Mouse (Mus musculus): ENCODE data around the gene Rnf10. TPM values are rescaled to one million over a fixed set of nuclear protein-coding genes. Genes with fewer than 3 reads are reported as not detected.

Gene Rnf10
- 62.6 and 66.5 TPM in 2 replicates for polyA plus RNA-seq (2014; fragmentation: Nextera tagmentation; extraction: Ambion mirVana)

DNA sequence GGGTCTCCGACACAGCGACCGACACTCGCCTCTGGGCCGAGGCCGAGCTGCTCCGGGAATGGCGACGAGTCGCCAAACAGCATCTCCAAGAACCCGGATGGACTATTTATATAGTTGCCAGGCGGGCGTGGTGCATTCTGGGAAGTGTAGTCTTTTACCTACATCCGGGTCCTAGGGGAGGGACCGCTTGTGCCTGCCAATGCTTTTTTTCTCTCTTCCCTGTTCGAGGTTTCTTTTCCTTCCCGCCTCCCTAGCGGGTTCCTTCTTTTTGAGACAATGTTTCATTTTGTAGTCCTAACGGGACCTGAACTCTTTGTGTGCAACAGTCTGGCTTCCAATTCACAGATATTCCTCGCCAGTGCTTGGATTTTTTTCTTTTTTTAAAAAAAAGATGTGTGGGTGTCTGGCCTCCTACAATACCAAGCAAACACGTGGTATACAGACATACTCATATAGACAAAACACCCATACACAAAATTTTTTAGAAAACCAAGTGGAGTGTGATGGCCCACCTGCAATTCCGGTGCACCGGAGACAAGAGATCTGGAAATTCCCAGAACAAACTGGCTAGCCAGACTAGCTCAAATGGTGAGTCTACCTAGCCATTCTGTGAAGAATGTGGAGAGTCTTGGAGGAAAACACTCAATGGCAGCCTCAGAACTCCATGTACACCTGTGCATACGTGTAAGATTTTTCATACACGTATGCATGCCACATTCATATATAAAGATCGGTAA is at the start of gene Rnf10:
Gene Rnf10 (minus strand): TSS at position 87 of the 737 bp plus-strand sequence.
- Histone ChIP-seq H3K27ac (ENCODE audit: low read length) (peak within 1 kb of the TSS; percentile 78), H3K4me3 (ENCODE audit: low read depth, low read length) (peak within 1 kb of the TSS; percentile 100), H3K4me1 (ENCODE audit: control insufficient read depth, insufficient read depth, low read length) (peaks cover 31% of the 10 kb centered on the region), H3K4me2 (replicated peaks; ENCODE audit: low read depth, low read length) (peak within 1 kb of the TSS; percentile 88), H3K36me3 (ENCODE audit: control insufficient read depth, insufficient read depth, low read length) (no peaks in the 10 kb centered on the region; the same call in 1 of the 2 replicates), H3K9me3 (ENCODE audit: control insufficient read depth, low read depth, low read length) (no peaks in the 10 kb centered on the region), H3K27me3 (ENCODE audit: control insufficient read depth, insufficient read depth, low read length) (no peaks in the 10 kb centered on the region), H3K9ac (replicated peaks; ENCODE audit: low read depth, low read length) (peak within 1 kb of the TSS; percentile 95)
- ATAC-seq (ENCODE audit: insufficient number of reproducible peaks, insufficient read depth, low FRiP score, low read depth): peak; percentile 91
- WGBS: 12% methylated on average over 26 of the region's 26 CpGs

GRCm38 (mm10) chr5:115319004-115319940 is 46.6 kb upstream of the Rnf10 start:
- no peaks in the 10 kb centered on the region for H3K9me3 ChIP-seq (ENCODE audit: control insufficient read depth, low read depth, low read length)
- no peaks in the 10 kb centered on the region for H3K27me3 ChIP-seq (ENCODE audit: control insufficient read depth, insufficient read depth, low read length)
- WGBS: under 1% methylated on average over 22 of the region's 22 CpGs
- H3K36me3 ChIP-seq (ENCODE audit: control insufficient read depth, insufficient read depth, low read length): no peaks in the 10 kb centered on the region
- ATAC-seq (ENCODE audit: insufficient number of reproducible peaks, insufficient read depth, low FRiP score, low read depth): peak; percentile 73; the same call in 1 of the 2 replicates
- peak overlapping the region; percentile 27 for H3K4me3 ChIP-seq (ENCODE audit: low read depth, low read length)
- H3K27ac ChIP-seq (ENCODE audit: low read length): peak overlapping the region; percentile 84
- peak overlapping the region; percentile 69 for H3K4me2 ChIP-seq (replicated peaks; ENCODE audit: low read depth, low read length)
- H3K4me1 ChIP-seq (ENCODE audit: control insufficient read depth, insufficient read depth, low read length): peaks cover 25% of the 10 kb centered on the region
- 0 out of 2 replicates have a peak overlapping the region, but pooled peaks have one; percentile 14 for H3K9ac ChIP-seq (replicated peaks; ENCODE audit: low read depth, low read length)

DNA sequence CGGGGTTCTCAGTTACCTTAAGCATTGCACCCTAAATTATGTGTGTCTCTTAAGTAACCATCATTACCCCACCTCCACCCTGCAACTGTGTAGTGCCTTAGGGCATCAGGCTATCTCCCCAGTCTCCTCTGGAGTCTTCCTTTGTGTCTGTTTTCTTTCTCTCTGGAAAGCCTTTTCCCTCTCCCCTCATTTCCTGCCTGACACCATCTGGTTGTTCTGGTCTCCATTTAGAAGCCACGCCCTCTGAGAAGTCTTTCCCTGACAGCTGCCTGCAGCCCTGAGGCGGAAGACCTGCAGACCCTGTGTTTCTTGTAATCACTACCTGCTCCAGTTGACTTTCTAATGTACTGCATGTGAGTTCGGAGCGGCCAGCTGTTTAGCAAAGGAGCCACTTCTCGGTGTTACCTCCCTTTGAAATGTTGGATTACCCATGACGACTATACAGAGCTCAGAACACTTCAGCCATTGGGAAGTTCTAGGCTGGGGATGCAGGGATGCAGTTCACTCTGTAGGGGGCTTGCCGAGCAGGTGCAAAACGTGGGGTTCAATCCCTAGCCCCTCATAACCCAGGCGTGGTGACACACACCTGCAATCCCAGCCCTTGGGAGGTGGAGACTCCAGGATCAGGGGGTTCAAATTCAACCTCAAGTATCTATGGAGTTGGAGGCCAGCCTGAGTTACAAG is 45.1 kb upstream of the Rnf10 start:
- no peak overlapping the region for H3K4me3 ChIP-seq (ENCODE audit: low read depth, low read length)
- H3K36me3 ChIP-seq (ENCODE audit: control insufficient read depth, insufficient read depth, low read length): no peaks in the 10 kb centered on the region
- H3K9ac ChIP-seq (replicated peaks; ENCODE audit: low read depth, low read length): no peak overlapping the region
- H3K4me1 ChIP-seq (ENCODE audit: control insufficient read depth, insufficient read depth, low read length): peaks cover 29% of the 10 kb centered on the region
- no peaks in the 10 kb centered on the region for H3K27me3 ChIP-seq (ENCODE audit: control insufficient read depth, insufficient read depth, low read length)
- H3K27ac ChIP-seq (ENCODE audit: low read length): peak overlapping the region; percentile 92
- no peaks in the 10 kb centered on the region for H3K9me3 ChIP-seq (ENCODE audit: control insufficient read depth, low read depth, low read length)
- ATAC-seq (ENCODE audit: insufficient number of reproducible peaks, insufficient read depth, low FRiP score, low read depth): peak; percentile 54; the same call in 1 of the 2 replicates
- peak overlapping the region; percentile 25 for H3K4me2 ChIP-seq (replicated peaks; ENCODE audit: low read depth, low read length)
- WGBS: 4% methylated on average over 10 of the region's 10 CpGs

DNA sequence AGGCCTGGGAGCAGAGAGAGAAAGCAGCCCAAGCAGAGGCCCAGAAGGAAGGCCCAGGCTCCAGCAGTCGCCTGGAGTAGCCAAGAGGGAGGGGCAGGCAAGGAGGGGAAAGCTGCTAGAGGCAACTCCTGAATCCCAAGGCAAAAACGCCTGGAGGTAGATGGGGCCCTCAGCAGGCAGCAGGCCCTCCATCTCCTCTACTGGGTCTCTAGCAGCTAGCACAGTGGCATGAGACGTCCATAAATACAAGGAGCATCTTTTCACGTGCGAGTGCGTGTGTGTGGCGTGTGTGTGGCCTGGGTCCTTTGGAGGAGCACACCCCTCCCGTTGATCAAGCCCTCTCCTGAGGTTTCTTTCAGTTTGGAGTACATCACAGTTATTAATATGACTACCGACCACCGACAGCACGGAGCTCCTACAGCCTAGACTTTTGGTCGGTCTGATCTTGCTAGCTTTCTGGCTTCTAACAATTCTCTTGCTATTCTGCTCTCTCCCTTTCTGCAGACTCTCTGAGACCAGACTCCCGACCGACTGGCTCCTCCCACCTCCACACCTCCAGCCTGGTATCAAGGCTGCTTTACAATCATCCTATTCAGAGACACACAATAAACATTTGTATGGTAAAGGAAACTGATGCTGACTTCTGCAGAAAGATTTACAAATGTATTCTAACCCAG is 44.4 kb upstream of the Rnf10 start:
- H3K9me3 ChIP-seq (ENCODE audit: control insufficient read depth, low read depth, low read length): no peaks in the 10 kb centered on the region
- peak overlapping the region; percentile 92 for H3K27ac ChIP-seq (ENCODE audit: low read length)
- no peaks in the 10 kb centered on the region for H3K36me3 ChIP-seq (ENCODE audit: control insufficient read depth, insufficient read depth, low read length)
- H3K27me3 ChIP-seq (ENCODE audit: control insufficient read depth, insufficient read depth, low read length): no peaks in the 10 kb centered on the region
- WGBS: 12% methylated on average over 14 of the region's 14 CpGs
- no peak overlapping the region for H3K9ac ChIP-seq (replicated peaks; ENCODE audit: low read depth, low read length)
- peaks cover 29% of the 10 kb centered on the region for H3K4me1 ChIP-seq (ENCODE audit: control insufficient read depth, insufficient read depth, low read length)
- H3K4me3 ChIP-seq (ENCODE audit: low read depth, low read length): no peak overlapping the region
- peak overlapping the region; percentile 25 for H3K4me2 ChIP-seq (replicated peaks; ENCODE audit: low read depth, low read length)
- no peak for ATAC-seq (ENCODE audit: insufficient number of reproducible peaks, insufficient read depth, low FRiP score, low read depth)

DNA sequence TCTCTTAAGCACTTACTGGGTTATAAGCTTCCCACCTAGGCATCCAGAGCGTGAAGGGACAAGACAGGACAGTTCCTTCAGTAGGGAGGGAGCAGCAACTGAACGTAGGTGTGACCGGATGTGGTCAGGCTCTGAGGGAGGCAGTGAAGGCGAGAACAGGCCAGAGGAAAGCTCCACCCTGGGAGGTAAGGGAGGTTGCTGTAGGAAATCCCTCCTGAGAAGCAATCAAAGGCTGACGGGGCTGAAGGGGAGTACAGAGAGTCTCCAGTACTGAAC is 40.9 kb upstream of the Rnf10 start:
- Histone ChIP-seq H3K4me1 (ENCODE audit: control insufficient read depth, insufficient read depth, low read length) (peaks cover 25% of the 10 kb centered on the region), H3K9me3 (ENCODE audit: control insufficient read depth, low read depth, low read length) (no peaks in the 10 kb centered on the region), H3K4me2 (replicated peaks; ENCODE audit: low read depth, low read length) (no peak overlapping the region), H3K36me3 (ENCODE audit: control insufficient read depth, insufficient read depth, low read length) (no peaks in the 10 kb centered on the region), H3K9ac (replicated peaks; ENCODE audit: low read depth, low read length) (no peak overlapping the region), H3K4me3 (ENCODE audit: low read depth, low read length) (no peak overlapping the region), H3K27ac (ENCODE audit: low read length) (no peak overlapping the region), H3K27me3 (ENCODE audit: control insufficient read depth, insufficient read depth, low read length) (no peaks in the 10 kb centered on the region)
- ATAC-seq (ENCODE audit: insufficient number of reproducible peaks, insufficient read depth, low FRiP score, low read depth): no peak
- 47% methylated on average over 5 of the region's 5 CpGs for WGBS

DNA sequence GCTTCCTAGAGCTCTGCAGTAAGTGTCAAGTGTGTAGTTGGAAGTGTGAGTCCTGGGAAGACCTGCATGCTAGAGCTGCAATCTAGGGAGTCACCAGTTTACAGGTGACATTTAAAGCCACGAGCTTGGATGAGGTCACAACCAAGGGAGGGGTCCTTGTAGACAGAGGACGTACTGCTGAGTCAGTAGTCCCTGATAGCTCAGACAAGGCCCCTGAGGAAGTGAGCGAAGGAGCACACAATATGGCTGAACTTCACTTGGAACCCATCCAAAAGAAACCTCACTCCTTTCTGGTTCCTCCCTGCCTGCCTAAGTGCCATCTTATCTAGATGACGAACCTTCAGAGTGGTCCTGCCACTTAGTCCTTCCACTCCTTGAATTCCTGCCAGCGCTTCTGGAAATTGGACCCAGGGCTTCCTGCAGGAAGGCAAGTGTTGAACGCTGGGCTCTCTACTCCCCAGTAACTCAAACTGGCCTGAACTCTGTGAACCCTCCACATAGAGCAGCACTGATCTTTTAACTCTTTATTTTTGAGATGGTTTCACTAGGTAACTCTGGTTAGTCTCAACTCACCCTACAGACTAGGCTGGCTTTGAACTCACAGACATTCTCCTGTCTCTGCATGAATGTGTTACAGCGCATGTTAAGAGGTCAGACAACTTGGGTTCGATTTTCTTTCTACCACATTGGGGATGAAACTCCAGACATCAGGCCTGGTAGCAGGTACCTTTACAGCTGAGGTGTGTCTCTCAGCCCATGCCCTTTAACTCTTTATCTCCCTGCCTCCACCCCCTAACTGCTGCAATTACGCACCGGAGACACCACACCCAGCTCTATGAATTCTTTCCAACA is 40.3 kb upstream of the Rnf10 start:
- Histone ChIP-seq H3K27me3 (ENCODE audit: control insufficient read depth, insufficient read depth, low read length) (no peaks in the 10 kb centered on the region), H3K9me3 (ENCODE audit: control insufficient read depth, low read depth, low read length) (no peaks in the 10 kb centered on the region), H3K9ac (replicated peaks; ENCODE audit: low read depth, low read length) (no peak overlapping the region), H3K27ac (ENCODE audit: low read length) (no peak overlapping the region), H3K4me2 (replicated peaks; ENCODE audit: low read depth, low read length) (no peak overlapping the region), H3K36me3 (ENCODE audit: control insufficient read depth, insufficient read depth, low read length) (no peaks in the 10 kb centered on the region), H3K4me3 (ENCODE audit: low read depth, low read length) (no peak overlapping the region), H3K4me1 (ENCODE audit: control insufficient read depth, insufficient read depth, low read length) (peaks cover 19% of the 10 kb centered on the region)
- ATAC-seq (ENCODE audit: insufficient number of reproducible peaks, insufficient read depth, low FRiP score, low read depth): 0 out of 2 replicates have a peak, but pooled peaks have one; percentile 20
- WGBS: 55% methylated on average over 10 of the region's 10 CpGs

- 73% methylated on average over 4 of the region's 4 CpGs for WGBS
- Histone ChIP-seq H3K36me3 (ENCODE audit: control insufficient read depth, insufficient read depth, low read length) (no peaks in the 10 kb centered on the region), H3K27me3 (ENCODE audit: control insufficient read depth, insufficient read depth, low read length) (no peaks in the 10 kb centered on the region), H3K9me3 (ENCODE audit: control insufficient read depth, low read depth, low read length) (no peaks in the 10 kb centered on the region), H3K4me3 (ENCODE audit: low read depth, low read length) (no peak overlapping the region), H3K4me1 (ENCODE audit: control insufficient read depth, insufficient read depth, low read length) (peaks cover 12% of the 10 kb centered on the region; the same call in 1 of the 2 replicates), H3K9ac (replicated peaks; ENCODE audit: low read depth, low read length) (no peak overlapping the region), H3K27ac (ENCODE audit: low read length) (no peak overlapping the region), H3K4me2 (replicated peaks; ENCODE audit: low read depth, low read length) (no peak overlapping the region)
- ATAC-seq (ENCODE audit: insufficient number of reproducible peaks, insufficient read depth, low FRiP score, low read depth): no peak
These were observed 39.7 kb upstream of the Rnf10 start for GRCm38 (mm10) chr5:115312354-115312753.

Data from stomach, embryonic 14.5 days (tissue).